Mouse (Mus musculus): Measurements from ENCODE around the gene 2900026A02Rik.

The 2900026A02Rik gene

DNA sequence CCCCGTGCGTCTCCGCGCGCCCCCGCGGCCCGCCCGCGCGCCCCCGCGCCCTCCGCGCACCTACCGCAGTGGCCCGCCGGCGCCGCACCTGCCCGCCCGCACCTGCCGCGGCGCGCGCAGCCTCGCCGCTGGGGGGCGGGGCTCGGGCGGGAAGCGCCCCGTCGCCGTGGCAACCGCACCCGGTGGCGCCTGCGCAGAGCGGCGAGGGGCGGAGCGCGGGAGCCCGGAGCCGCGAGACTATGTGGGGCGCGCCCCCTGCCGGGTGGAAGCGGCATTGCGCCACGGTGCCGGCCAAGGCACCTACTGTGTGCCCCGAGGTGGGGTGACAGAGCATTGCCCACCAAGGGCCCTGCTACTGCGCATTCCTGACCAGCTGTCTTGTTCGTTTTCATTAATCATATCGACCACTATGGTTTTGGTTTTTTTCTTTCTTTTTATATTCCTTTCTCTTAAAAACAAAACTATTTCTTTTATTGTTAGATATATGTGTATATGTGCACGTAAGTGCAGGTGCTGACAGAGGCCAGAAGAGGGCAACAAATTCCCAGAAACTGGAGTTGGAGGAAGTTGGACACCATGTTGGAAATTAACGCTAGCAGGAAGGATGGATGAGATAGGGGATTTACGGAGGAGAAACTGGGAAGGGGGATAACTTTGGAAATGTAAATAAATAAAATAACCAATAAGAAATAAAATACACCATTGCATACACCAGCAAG is at the start of gene 2900026A02Rik:
Gene 2900026A02Rik (minus strand): TSS at position 90 of the 719 bp plus-strand sequence.
- TF ChIP-seq GATA4 (IDR thresholded peaks at IDR 0.05; ENCODE audit: insufficient replicate concordance, low read length) = no peak

DNA sequence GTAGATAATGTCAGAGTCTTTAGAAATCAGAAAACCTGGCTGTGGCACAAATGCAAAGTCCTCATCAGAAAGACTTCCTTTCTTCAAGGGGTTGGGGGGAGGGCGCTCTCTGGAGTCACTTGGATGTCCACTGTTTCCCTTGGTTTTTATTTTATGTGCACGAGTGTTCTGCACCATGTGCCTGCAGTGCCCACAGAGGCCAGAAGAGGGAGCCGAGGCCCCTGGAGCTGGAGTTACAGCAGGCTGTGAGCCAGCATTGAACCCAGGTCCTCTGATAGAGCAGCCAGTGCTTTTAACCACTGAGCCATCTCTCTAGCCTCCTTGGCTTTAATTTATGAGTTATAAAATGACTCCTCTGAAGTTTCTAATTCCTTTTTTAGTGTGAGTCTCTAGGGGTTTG is 49.0 kb upstream of the 2900026A02Rik start:
- TF ChIP-seq GATA4 (IDR thresholded peaks at IDR 0.05; ENCODE audit: insufficient replicate concordance, low read length) = no peak

GRCm38 (mm10) chr5:113268246-113268645 is 47.2 kb upstream of the 2900026A02Rik start:
- TF ChIP-seq GATA4 (IDR thresholded peaks at IDR 0.05; ENCODE audit: insufficient replicate concordance, low read length) = no peak

- no peak for TF ChIP-seq GATA4 (IDR thresholded peaks at IDR 0.05; ENCODE audit: insufficient replicate concordance, low read length)
Measured at GRCm38 (mm10) chr5:113265637-113266036, 44.6 kb upstream of the 2900026A02Rik start.

GRCm38 (mm10) chr5:113250806-113251205 is 29.8 kb upstream of the 2900026A02Rik start:
- TF ChIP-seq GATA4 (IDR thresholded peaks at IDR 0.05; ENCODE audit: insufficient replicate concordance, low read length) = no peak

DNA sequence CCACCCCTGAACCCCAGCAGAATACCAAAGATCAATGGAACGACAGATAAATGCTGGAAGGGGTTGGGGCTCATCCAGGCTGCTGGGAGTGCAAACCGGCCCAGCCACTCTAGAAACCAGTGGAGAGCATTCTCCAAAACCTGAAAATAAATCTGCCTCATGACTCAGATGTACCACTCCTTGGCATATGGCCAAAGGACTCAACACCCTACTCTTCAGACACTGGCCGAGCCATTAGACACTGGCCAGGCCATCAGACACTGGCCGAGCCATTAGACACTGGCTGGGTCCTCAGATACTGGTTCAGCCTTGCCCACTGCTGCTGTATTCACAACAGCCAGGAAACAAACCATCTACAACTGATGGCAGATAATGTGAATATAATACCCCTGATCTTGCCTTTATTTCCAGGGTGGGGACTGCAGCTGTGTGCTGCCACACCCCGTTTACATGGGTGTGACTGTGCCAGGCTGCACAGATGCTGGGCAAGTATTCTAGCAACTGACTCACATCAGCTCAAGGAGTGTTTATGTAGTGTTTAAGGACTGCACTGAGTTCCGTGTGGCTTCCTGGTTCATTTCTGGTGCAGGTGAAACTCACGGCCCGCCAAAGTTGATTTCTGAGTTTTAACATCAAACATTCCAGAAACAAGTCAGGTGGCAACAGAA is 28.4 kb upstream of the 2900026A02Rik start:
- no peak for TF ChIP-seq GATA4 (IDR thresholded peaks at IDR 0.05; ENCODE audit: insufficient replicate concordance, low read length)

- TF ChIP-seq GATA4 (IDR thresholded peaks at IDR 0.05; ENCODE audit: insufficient replicate concordance, low read length) = no peak
Measured at GRCm38 (mm10) chr5:113230196-113230595, 9.2 kb upstream of the 2900026A02Rik start.

GRCm38 (mm10) chr5:113226632-113227102 is 5.6 kb upstream of the 2900026A02Rik start, which contains the start of gene Tmem211:
Gene Tmem211, plus strand, starts transcription at chr5:113226909.
- no peak for TF ChIP-seq GATA4 (IDR thresholded peaks at IDR 0.05; ENCODE audit: insufficient replicate concordance, low read length)

- TF ChIP-seq GATA4 (IDR thresholded peaks at IDR 0.05; ENCODE audit: insufficient replicate concordance, low read length) = no peak
Measured at GRCm38 (mm10) chr5:113225686-113226435, 4.8 kb upstream of the 2900026A02Rik start.

DNA sequence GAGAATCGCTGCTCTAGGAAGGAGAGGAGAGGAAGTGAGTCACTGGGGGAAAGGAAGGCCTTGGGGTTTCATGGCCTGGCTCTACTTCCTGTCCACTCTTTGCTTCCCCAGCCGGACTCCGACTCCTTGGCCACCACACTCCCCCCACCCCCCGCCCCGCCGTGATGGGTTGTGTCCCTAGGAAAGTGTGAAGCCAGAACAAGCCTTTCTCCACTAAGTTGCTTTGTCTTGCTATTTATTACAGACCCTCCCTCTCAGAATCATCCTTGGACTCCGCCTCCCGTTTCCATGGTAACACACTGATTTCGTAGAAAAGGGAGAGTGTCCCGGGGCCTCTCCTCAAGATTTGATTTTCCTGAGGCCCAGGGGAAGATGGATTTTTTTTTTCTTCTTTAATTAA is 4.2 kb upstream of the 2900026A02Rik start:
- TF ChIP-seq GATA4 (IDR thresholded peaks at IDR 0.05; ENCODE audit: insufficient replicate concordance, low read length) = no peak

- TF ChIP-seq GATA4 (IDR thresholded peaks at IDR 0.05; ENCODE audit: insufficient replicate concordance, low read length) = no peak
Measured at GRCm38 (mm10) chr5:113223888-113224287, 2.9 kb upstream of the 2900026A02Rik start.

DNA sequence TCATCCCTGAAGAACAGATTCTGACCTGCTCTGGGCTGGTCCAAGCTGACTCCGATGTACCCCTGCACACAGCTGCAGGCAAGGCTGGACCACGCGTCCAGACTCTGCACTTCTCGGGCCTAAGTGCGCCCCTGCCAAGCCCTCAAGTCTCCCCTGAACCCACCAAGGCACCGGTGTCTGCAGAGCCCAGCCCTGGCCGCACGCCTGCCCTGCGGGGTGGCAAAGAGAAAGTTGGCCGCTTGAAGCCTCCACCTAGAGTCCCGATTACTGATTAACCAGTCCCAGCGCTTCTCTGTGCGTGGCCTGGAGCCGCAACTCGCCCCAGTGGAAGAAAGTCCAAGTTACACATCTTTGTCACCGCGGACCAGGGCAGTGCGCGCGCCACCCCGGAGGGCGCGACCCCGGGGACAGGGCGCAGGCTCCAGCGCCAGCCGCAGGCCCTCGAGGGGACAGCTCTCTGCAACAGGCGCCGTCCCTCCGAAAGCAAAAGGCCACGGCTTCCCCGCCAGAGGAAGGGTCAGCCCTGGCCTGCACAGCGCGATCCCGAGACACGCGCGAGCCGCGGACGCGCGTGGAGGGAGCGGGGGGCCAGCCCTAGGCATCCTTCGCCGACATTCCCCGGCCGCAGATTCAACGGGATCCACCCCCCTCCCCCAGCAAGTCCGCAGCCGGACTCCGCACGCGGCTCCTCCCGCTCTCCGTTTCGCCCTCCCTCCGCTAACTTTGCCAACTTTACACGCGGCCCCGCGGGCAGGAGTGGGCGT is 471 bp downstream of the 2900026A02Rik start:
- TF ChIP-seq GATA4 (IDR thresholded peaks at IDR 0.05; ENCODE audit: insufficient replicate concordance, low read length) = no peak

DNA sequence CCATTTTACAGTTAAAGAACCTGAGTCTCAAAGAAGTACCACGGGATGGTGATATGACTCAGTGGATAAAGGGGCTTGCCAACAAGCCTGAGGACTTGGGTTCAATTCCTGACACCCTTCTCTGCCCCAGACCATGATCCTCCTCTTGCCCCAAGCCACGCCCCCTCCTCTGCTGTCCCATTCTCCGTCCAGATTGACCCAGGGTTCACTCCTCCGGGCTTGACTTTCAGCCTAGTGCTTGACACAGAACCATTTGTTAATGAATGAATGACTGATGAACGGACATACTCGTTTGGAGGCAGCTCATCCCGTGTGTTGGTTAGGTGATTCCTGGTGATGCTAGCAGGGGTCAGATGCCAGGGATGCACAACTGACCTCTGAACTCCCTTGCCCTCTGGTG is 1.2 kb downstream of the 2900026A02Rik start:
- no peak for TF ChIP-seq GATA4 (IDR thresholded peaks at IDR 0.05; ENCODE audit: insufficient replicate concordance, low read length)

DNA sequence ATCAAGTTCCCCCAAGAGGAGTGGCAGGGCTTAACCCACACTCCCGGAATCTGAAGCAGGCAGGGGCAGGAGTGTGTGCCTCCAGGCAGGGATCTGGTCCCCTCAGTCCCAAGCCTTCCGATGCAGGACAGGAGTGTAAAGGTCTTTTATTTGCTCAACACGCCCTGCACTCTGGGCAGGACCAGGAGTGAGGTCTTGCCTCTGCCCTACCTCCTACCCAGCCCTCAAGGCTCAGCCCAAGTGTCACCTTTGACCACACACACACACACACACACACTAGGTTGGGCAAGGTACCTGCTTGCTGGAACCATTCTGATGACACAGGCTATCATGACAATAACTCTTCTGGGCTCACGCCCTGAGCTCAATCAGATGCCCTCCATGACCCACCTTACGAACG is 1.6 kb downstream of the 2900026A02Rik start:
- TF ChIP-seq GATA4 (IDR thresholded peaks at IDR 0.05; ENCODE audit: insufficient replicate concordance, low read length) = no peak

All from liver, adult (tissue).